Mouse (Mus musculus) kidney, embryonic 14.5 days (tissue): Measurements from ENCODE around the gene Sim1. TPM values are rescaled to one million over a fixed set of nuclear protein-coding genes. Genes with fewer than 3 reads are reported as not detected.

Source experiments
- ATAC-seq: fragments of 200-750 bp; cut with Nextera tagmentation; 2 replicates; pipeline ENCODE4 v1.8.0; 2017; ENCODE audit warnings: moderate number of reproducible peaks, mild to moderate bottlenecking, moderate TSS enrichment, moderate library complexity; ENCODE audit not compliant: low FRiP score, low TSS enrichment
- H3K27ac ChIP-seq: fragments of 300-500 bp; sonication (generic); 2 replicates; pipeline ENCODE4 v1.5.1; 2014; ENCODE audit warnings: low read depth, mild to moderate bottlenecking, low read length, moderate library complexity, mixed read lengths
- H3K27me3 ChIP-seq: fragments of 300-500 bp; sonication (generic); 2 replicates; pipeline ENCODE4 v1.6.1; 2014; ENCODE audit warnings: mild to moderate bottlenecking, low read length; ENCODE audit not compliant: control insufficient read depth, insufficient read depth
- H3K36me3 ChIP-seq: fragments of 300-500 bp; sonication (generic); 2 replicates; pipeline ENCODE4 v1.6.1; 2014; ENCODE audit warnings: low read length, mixed read lengths; ENCODE audit not compliant: control insufficient read depth, insufficient read depth
- H3K4me1 ChIP-seq: fragments of 300-500 bp; sonication (generic); 2 replicates; pipeline ENCODE4 v1.6.1; 2014; ENCODE audit warnings: low read length, mixed read lengths; ENCODE audit not compliant: control insufficient read depth, insufficient read depth
- H3K4me2 ChIP-seq: fragments of 300-500 bp; sonication (generic); replicated peaks from 2 replicates; pipeline ENCODE4 v1.6.1; 2014; ENCODE audit warnings: low read depth, mild to moderate bottlenecking, low read length
- H3K4me3 ChIP-seq: fragments of 300-500 bp; sonication (generic); 2 replicates; pipeline ENCODE4 v1.5.1; 2014; ENCODE audit warnings: mild to moderate bottlenecking, low read length
- H3K9ac ChIP-seq: fragments of 300-500 bp; sonication (generic); 2 replicates; pipeline ENCODE4 v1.6.1; 2014; ENCODE audit warnings: low read depth, mild to moderate bottlenecking, low read length, moderate library complexity
- H3K9me3 ChIP-seq: fragments of 300-500 bp; sonication (generic); 2 replicates; pipeline ENCODE4 v1.6.1; 2016; ENCODE audit warnings: low read length; ENCODE audit not compliant: control insufficient read depth
- WGBS: fragments of 180-500 bp; shearing (Covaris S2); extraction: QIAGEN DNeasy Blood & Tissue Kit; methylation state at CpG from one replicate; pipeline ENCODE4 v1.1.7; 2014; 5-methylcytosine and 5-hydroxymethylcytosine counted together
- polyA plus RNA-seq: library from polyadenylated mRNA; unstranded; fragments of >200 nt; fragmentation: Nextera tagmentation; extraction: Ambion mirVana; gene quantifications from 2 replicates; pipeline ENCODE4 v1.2.1, GENCODE M21; 2014

Gene Sim1
- polyA plus RNA-seq: 14.7 and 17.1 TPM in 2 replicates

DNA sequence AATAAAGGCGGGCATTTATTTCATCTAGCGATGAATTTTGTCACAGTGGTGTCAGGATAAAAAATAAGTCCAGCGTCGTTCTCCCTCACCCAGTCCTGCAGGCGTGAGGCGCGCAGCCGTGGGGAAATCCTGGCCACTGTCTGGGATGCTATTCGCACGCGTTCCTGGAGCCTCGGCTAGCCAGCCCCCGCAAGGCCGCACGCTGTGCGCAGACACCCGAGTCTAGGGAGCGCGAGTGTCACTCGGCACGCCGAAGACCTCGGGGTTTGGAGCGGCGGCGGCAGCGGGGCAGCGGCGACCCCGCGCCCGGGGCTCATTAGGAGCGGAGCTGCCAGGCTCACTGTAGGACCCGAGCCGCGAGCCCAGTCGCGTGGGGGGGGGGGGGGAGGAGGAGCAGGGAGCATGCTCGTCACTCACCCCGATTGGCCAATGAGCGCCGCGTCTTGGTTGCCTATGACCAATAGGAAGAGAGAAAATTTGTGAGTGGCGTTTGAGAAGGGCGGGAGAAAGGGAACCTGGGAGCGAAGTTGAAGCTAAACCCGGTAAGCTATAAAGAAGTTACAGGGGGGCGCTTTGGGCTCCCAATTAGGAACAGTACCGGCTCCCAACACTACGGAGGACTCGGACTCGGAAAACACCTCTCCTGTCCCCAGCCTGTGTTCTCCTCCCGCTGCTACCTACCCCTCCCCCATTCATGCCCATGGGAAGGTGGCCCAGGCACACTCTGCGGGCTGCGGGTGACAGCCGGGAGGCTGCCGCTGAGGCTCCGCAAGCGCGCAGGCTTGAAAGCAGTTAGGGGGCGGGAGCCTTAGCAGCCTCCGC lies at the start of gene Sim1:
Sim1 (plus strand) TSS at position 585 of the 822 bp plus-strand sequence.
- H3K4me3 ChIP-seq: peak within 1 kb of the TSS; percentile 52
- under 1% methylated on average over 59 of the region's 62 CpGs for WGBS
- no peaks in the 10 kb centered on the region for H3K9me3 ChIP-seq
- peak within 1 kb of the TSS; percentile 82 for H3K27ac ChIP-seq
- ATAC-seq: peak; percentile 91
- H3K27me3 ChIP-seq: peaks cover 76% of the 10 kb centered on the region
- peak within 1 kb of the TSS; percentile 74 for H3K9ac ChIP-seq
- H3K4me2 ChIP-seq: peak within 1 kb of the TSS; percentile 69
- H3K36me3 ChIP-seq: no peaks in the 10 kb centered on the region
- 0 out of 2 replicates have a peak, but pooled peaks cover 3% of the 10 kb centered on the region for H3K4me1 ChIP-seq

DNA sequence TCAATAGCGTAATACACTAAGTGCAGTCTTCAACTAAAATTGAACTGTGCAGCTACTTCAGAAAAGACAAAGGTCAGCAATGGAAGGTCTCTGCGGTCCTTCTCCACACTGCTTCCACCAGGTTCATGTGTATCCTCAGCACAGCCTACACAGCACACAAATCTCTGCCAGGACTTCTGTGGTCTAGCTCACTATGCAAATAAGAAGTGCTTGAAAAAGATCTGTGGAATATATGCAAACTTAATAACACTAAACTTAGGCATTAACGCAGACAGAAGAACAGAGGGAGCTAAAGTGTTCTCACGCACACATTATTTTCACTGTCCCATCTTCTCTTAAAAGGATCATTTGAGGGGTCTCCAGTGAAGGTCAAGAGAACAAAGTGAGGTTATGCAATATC lies 26.4 kb upstream of the Sim1 start:
- WGBS: 57% methylated on average over 4 of the region's 4 CpGs
- Histone ChIP-seq H3K4me1 (no peaks in the 10 kb centered on the region), H3K9ac (no peak overlapping the region), H3K4me3 (no peak overlapping the region), H3K27me3 (no peaks in the 10 kb centered on the region), H3K36me3 (no peaks in the 10 kb centered on the region), H3K9me3 (no peaks in the 10 kb centered on the region), H3K27ac (no peak overlapping the region), H3K4me2 (no peak overlapping the region)
- no peak for ATAC-seq

DNA sequence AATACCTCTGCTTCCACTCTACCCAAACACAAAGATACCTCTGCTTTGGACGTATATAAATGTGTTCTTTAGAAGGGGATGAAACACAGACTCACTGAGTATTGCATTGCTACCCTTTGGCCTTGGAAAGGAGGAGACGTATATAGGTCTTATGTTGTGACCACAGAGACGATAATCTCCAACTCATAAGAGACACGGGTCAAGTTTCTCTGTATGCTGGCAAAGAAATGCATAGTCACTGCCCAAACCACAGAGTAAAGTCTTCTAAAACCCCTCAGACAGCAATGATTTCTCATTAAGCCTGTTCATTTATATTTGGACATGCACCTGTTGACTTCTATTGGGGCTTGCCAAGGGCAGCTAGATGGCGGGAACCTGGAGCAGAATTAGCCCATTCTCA lies 17.6 kb upstream of the Sim1 start:
- no peak overlapping the region for H3K4me2 ChIP-seq
- H3K36me3 ChIP-seq: no peaks in the 10 kb centered on the region
- 85% methylated on average over 5 of the region's 5 CpGs for WGBS
- H3K27ac ChIP-seq: no peak overlapping the region
- no peaks in the 10 kb centered on the region for H3K4me1 ChIP-seq
- H3K4me3 ChIP-seq: no peak overlapping the region
- H3K27me3 ChIP-seq: no peaks in the 10 kb centered on the region
- H3K9me3 ChIP-seq: no peaks in the 10 kb centered on the region
- no peak overlapping the region for H3K9ac ChIP-seq
- no peak for ATAC-seq

DNA sequence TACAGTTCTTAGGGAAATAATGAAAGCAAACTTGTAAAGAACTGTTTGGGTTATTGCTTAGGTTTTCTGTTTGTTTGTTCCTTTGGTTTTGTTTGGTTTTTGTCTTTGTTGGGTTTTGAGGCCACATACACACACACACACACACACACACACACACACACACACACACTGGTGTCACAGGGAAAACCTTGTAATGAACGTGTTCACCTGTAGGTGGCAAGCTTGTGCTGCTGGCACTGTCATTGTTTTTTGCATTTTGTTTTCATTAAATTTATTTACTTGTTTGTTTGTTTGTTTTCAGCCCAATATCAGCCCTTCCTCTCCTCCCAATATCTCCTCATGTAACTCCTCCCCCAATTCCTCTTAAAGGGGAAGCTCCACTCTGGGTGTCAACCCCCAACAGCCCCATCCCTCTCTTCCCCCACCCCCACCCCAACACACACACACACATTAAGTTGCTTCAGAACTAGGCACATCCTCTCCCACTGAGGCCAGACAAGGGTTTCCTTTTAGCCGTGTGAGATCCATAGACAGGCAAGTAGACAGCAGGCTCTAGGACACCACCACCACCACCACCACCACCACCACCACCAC lies 13.0 kb upstream of the Sim1 start:
- peak; percentile 49; the same call in 1 of the 2 replicates for ATAC-seq
- no peaks in the 10 kb centered on the region for H3K27me3 ChIP-seq
- H3K9me3 ChIP-seq: no peaks in the 10 kb centered on the region
- H3K36me3 ChIP-seq: no peaks in the 10 kb centered on the region
- no peak overlapping the region for H3K4me3 ChIP-seq
- WGBS: 17% methylated on average over 2 of the region's 2 CpGs
- H3K4me1 ChIP-seq: 0 out of 2 replicates have a peak, but pooled peaks cover 5% of the 10 kb centered on the region
- H3K9ac ChIP-seq: no peak overlapping the region
- H3K4me2 ChIP-seq: no peak overlapping the region
- H3K27ac ChIP-seq: no peak overlapping the region

DNA sequence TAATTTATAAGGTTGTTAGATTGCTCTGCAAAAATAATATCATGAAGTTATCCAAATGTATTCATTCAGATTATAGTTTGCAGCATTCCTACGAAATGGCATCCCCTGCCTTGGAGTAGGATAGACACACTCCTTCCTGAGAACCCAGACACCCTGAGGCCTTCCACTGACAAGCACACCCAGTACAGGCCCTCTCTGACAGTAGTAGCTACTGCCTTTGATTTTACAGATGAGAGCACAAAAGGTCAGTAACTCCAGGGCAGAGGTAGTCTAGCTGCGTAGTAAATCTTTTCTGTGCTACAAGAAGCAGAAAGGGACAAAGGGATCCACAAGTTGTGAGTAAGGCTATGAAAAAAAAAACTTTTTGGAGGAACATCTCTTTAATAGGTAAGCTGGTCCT lies 12.2 kb upstream of the Sim1 start:
- Histone ChIP-seq H3K27ac (no peak overlapping the region), H3K9ac (no peak overlapping the region), H3K4me3 (no peak overlapping the region), H3K4me1 (0 out of 2 replicates have a peak, but pooled peaks cover 5% of the 10 kb centered on the region), H3K4me2 (no peak overlapping the region), H3K27me3 (peaks cover 3% of the 10 kb centered on the region; the same call in 1 of the 2 replicates), H3K9me3 (no peaks in the 10 kb centered on the region), H3K36me3 (no peaks in the 10 kb centered on the region)
- peak; percentile 71; the same call in 1 of the 2 replicates for ATAC-seq
- WGBS: 44% methylated on average over 2 of the region's 2 CpGs

DNA sequence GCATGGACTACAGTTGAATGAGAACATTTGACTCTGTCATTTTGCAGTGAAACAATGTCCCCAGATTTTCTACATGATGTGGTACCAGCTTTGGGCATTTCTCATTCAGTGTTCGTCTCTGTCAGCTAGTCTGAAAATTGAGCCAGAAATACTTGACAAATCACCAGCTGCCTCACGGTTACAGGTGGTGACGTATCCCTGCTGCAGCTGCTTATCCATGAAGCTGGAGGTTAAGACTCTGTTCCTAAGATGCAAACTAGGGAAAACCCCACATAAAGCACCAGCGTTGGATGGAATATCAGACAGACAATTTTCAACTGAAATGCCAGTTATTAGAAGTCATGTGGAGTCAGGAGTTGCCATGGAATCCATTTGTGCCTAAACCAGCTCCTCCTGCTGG lies 8.2 kb upstream of the Sim1 start:
- Histone ChIP-seq H3K4me3 (no peak overlapping the region), H3K4me1 (0 out of 2 replicates have a peak, but pooled peaks cover 5% of the 10 kb centered on the region), H3K9ac (no peak overlapping the region), H3K27me3 (peaks cover 21% of the 10 kb centered on the region), H3K9me3 (no peaks in the 10 kb centered on the region), H3K36me3 (no peaks in the 10 kb centered on the region), H3K27ac (no peak overlapping the region), H3K4me2 (no peak overlapping the region)
- ATAC-seq: no peak
- WGBS: 64% methylated on average over 4 of the region's 4 CpGs

DNA sequence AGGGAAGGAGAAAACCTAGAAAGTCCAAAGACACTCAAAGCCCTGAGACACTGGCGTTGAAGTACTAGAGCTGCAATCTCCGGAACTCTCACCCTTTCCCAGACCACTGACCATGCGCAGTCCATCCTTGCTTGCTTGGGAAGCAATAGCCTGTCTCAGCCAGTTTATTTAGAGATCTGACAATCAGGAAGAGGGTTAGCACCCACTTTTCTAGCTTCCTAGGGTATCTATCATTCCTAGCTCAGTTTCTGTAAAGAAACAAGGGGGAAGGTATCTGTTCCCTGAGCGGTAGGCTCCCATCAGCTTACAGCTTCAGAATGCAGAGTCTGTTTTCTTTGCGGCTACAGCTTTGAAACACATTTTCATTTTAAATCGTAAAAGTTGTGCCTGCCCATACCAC lies 3.9 kb upstream of the Sim1 start:
- no peak overlapping the region for H3K9ac ChIP-seq
- H3K36me3 ChIP-seq: no peaks in the 10 kb centered on the region
- 0 out of 2 replicates have a peak, but pooled peaks cover 3% of the 10 kb centered on the region for H3K4me1 ChIP-seq
- H3K9me3 ChIP-seq: no peaks in the 10 kb centered on the region
- no peak overlapping the region for H3K4me3 ChIP-seq
- ATAC-seq: no peak
- H3K4me2 ChIP-seq: no peak overlapping the region
- H3K27me3 ChIP-seq: peaks cover 61% of the 10 kb centered on the region
- H3K27ac ChIP-seq: no peak overlapping the region
- 18% methylated on average over 6 of the region's 6 CpGs for whole genome bisulfite sequencing

DNA sequence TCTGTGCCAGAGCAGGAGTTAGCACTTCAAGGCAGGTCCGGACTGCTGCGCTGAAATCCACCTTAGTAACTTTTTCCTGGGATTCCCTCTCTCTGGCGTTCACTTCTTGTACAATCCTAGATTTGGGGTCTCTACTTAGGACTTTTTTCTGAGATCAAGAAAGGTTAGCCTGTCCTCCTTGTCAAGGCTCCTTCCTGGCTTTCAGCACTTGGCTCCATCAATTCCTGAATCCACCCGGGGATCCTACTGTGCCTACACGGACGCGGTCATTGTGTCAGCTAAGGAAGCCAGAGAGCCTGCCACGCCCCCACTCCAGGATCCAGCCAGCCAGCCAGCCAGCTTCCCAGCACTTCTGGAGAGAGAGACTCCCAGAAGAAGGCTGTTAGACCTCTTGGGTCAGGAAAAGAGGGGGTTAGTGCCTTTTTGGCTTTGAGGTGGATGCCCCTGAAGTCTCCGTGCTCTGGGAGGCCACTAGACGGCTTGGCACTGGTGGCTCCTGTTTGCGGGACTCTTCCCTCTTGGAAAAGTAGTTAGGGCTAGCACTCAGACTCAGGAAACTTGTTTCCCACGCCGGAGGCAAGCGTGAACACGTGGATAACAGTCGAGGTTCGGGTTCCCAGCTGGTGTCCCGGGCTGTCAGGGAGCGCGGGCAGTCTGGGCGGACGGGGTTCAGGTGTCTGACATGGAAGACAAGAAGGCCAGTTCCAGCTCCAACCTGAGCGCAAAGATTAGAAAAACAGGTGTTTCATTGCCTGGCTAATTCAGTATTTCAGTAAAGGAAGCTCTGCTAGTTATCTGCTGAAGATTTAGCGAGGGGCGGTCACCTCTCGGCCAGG lies 2.5 kb upstream of the Sim1 start:
- Histone ChIP-seq H3K4me3 (peak overlapping the region; percentile 52), H3K4me1 (0 out of 2 replicates have a peak, but pooled peaks cover 3% of the 10 kb centered on the region), H3K9ac (peak overlapping the region; percentile 37; the same call in 1 of the 2 replicates), H3K9me3 (no peaks in the 10 kb centered on the region), H3K27me3 (peaks cover 58% of the 10 kb centered on the region), H3K36me3 (no peaks in the 10 kb centered on the region), H3K27ac (no peak overlapping the region), H3K4me2 (peak overlapping the region; percentile 69)
- ATAC-seq: no peak
- WGBS: under 1% methylated on average over 26 of the region's 26 CpGs
